Mouse (Mus musculus): ENCODE results near the gene Marc1. TPM values are rescaled to one million over a fixed set of nuclear protein-coding genes. Genes with fewer than 3 reads are reported as not detected.

The Marc1 gene
- total RNA-seq, 2 experiments from 2014 or later: 0.35 TPM; not detected in 1

GRCm38 (mm10) chr1:184824439-184824851, 13.3 kb upstream of the Marc1 start:
- DNase-seq (ENCODE audit: low spot score in 2 of 2): peak; percentile 74 to 89

DNA sequence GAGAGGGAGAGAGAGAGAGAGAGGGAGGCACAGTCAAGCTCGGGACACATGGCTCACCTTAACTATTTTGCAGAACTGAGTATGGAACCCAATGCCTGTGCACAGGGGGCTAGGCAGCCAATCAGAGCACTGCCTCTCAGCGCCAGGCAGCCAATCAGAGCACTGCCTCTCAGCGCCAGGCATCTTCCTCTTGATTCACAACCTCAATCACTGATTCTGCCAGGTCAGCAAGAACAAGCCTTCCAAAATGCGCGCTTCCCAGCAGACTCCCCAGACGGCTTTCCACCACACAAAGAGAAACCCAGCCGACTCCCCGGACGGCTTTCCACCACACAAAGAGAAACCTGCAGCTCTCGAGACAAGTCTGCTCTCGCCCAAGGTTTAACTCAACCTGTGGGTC, 11.6 kb upstream of the Marc1 start:
- DNase-seq (ENCODE audit: low spot score in 2 of 2): peak; percentile 19 to 63

GRCm38 (mm10) chr1:184817768-184818167, 6.7 kb upstream of the Marc1 start:
- DNase-seq (ENCODE audit: low spot score in 2 of 2): no peak

DNA sequence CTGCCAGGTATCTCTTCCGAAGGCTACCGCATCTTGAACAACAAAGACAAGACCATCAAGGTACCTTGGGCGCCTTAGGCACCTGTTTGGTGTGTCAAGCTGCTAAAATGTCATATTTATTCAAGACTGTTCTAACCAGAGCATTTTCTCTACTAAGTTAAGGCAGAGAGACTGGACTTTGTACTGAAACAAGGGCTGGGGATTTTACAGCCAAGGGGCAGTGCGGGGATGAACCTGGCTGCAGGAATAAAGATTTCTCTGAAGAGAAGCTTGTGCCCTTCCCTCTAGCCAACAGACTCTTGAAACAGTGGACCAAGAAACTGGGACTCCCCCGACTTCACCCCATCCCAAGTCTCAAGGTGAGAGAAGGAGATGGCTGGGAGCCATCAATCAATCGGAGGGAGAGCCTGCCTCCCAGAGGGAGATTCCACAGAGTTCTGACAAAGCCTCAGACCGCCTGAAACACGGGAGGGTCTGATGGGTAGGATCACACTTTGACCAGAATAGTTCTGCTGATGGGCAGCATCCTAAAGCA, 670 bp upstream of the Marc1 start:
- DNase-seq (ENCODE audit: low spot score in 2 of 2): no peak

- DNase-seq (ENCODE audit: low spot score in 2 of 2): no peak
These were observed 1.5 kb downstream of the Marc1 start for GRCm38 (mm10) chr1:184809578-184810001.

DNA sequence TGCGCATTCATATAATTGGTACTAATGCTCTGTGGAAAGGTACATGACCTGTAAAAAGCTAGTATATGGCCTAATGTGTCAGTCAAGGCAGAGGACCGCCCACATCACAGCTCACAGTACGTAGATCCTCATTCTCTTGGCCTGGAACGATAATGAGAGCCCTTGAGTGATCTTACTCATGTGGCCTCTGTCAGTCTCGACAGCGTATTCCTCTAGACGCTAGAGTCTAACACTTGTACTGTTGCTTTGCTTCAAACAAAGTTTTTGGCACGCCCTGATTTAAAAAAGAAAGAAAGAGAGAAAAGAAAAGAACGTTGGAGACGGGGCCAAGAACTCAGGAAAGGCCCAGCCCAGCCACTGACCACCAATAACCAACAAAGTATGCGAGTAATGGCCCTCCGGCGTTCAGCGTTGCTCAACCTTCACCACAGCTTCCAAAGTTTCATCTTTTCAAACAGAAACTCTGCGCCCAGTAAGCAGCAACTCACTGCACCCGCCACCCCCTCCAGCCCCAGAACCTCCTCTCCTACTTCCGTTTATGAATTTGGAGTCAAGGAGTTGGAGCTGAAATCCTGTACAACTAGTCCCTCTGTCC, 2.6 kb downstream of the Marc1 start:
- DNase-seq (ENCODE audit: low spot score in 2 of 2): no peak

GRCm38 (mm10) chr1:184807627-184808417, 3.3 kb downstream of the Marc1 start:
- no peak for DNase-seq (ENCODE audit: low spot score in 2 of 2)

DNA sequence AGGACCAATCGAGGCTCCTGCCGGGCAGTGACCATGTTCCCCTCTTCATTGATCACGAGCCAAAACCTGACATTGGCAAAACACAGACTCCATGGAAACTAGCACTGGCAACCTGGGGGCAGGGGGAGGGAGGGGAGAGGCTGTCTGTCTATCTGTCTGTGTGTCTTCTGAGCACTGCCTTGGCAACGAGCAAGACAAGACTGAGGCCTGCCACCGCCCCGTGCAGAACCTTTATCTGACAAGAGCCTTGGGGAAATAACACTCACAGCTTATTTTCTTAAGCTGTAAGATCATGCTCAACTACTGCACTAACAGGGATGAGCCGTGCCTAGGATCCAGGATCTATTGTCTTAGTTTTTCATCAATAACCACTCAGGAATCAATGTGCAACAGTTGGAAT, 4.0 kb downstream of the Marc1 start:
- DNase-seq (ENCODE audit: low spot score in 2 of 2): no peak

- no peak for DNase-seq (ENCODE audit: low spot score in 2 of 2)
These were observed 5.4 kb downstream of the Marc1 start for GRCm38 (mm10) chr1:184805749-184806148.

DNA sequence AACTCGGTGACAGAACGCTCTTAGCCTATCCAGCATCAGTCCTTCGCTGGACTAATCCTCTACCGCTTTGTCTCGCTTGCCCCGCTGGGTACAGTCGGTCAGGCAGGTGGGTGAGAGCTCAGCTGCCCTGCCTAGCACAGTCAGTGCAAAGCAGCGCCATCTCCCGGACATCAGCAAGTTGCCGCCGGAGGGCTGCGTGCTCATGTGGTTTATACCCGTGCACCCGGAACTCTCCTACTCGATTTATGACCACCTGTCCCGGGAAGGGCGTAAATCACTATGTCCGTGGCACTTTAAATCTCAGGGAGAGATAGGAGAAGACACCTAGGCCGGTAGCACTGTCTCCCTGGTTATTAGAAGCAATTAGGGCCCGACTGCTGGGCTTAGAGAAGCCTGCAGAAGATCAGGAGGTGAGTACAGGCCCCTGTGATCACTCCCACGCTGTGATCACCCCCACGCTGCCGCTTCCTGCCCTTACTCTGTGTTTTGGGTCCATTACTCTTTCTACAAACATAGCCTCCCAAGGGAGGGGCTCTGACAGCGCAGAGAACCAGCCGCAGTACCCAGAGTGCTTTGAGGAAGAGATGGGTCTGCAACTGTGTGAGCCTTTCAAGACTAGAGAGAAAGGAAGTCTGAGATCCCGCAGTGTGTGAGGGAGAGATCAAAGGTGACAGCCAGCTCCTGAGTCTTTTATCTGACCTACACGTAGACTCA, 17.8 kb downstream of the Marc1 start:
- DNase-seq (ENCODE audit: low spot score in 2 of 2): peak in 1 of 2 experiments; percentile 12

DNA sequence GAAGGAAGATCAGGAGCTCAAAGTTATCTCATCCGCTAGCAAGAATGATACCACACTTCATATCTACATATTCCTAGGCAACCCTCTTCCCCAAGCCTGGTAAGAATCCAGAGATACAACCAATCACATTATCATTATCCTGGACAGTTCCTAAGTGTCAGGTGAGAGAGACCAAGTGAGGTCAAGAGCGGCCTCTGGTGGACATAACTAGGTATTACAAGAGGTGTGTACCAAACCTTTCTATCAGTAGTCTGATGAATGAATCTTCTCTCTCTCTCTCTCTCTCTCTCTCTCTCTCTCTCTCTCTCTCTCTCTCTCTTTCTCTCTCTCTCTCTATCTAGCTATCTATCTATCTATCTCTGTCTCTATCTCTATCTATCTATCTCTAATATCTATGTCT, 20.0 kb downstream of the Marc1 start:
- peak in 1 of 2 experiments; percentile 46 for DNase-seq (ENCODE audit: low spot score in 2 of 2)

DNA sequence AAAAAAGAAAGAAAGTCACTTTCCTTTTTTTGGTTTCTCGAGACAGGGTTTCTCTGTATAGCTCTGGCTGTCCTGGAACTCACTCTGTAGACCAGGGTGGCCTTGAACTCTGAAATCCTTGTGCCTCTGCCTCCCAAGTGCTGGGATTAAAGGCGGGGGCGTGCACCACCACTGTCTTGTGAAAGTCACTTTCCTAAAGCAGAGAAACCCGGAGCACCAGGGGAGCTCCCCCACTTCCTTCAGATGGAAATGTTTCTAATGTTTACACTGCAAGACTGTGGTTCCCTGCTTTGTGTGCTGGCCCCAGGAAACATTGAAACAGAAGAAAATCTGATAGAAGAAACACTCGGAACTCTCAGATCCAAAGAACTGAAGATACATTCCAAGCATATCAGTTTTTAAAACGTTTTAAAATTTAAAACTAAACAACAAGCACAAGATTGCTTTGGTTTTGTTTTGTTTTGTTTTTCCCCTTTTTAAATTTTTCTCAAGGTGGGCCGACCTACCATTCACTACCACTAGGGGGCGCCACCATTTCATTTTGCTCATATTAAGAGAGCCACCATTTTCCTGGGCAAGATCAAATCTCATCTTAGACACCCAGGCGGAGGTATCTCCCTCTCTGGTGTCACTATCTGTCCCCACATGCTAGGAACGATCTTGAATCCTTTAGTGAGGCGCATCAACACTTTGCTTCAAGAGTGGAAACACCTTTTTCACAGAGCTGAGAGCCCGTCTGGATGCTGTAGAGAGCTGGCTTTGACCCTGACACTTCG, 24.5 kb downstream of the Marc1 start:
- no peak for DNase-seq (ENCODE audit: low spot score in 2 of 2)

GRCm38 (mm10) chr1:184783641-184784040, 27.5 kb downstream of the Marc1 start:
- DNase-seq (ENCODE audit: low spot score in 2 of 2): no peak

DNA sequence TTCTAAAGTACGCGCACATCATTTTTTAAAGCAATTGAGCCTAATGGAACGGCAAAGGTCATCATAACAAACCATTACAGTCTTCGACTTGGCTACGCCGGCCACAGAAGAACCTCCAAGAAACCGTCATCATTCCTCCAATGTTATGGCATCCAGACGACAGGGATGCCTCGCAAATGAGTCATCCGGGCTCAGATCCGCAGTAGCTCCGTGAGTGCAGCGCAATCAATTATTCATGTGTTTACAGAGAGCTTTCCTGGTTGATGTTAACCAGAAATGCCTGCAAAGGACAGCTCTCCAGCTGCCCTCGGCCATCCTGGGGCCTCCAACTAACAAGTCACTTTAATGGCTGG, 29.0 kb downstream of the Marc1 start:
- no peak for DNase-seq (ENCODE audit: low spot score in 2 of 2)

DNA sequence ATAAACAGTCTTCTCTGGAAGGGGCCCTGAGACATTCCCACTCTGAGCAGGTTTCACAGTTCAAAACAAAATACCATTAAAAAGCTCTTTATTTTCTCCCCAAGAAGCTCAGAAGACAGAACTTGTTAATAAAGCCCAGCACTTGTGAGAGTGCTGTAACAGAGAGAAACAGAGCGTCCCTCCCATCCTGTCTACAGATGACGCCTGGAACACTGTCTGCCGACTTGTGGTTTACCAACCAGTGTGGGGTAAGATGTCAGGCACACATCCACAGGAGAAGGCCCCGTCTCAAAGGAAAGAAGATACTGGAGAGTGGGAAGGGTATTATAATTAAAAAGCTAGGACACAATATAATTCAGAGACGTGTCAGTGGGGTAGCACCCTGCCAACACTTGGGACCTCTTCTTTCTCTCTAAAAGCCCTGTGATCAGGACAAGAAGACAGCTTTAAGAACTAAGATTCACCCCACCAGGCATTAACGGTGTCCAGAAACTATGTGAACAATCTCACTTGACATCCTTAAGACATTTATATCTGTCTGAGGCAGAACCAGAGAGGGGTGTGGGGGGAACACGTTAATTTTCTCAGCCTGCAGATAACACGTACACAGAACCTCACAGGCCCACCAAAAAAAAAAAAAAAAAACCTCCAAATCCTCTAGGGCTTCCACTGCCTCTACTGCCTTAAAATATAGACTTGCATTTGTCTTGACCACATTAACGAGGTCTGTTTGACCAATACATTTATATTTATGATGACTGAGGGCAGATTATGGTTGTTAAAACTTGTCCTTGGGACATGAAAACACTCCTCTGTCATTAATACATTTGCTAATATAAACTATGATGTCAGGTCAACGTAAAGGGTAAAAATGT, 29.6 kb downstream of the Marc1 start:
- DNase-seq (ENCODE audit: low spot score in 2 of 2): no peak

- no peak for DNase-seq (ENCODE audit: low spot score in 2 of 2)
These were observed 33.0 kb downstream of the Marc1 start for GRCm38 (mm10) chr1:184778157-184778556.

DNA sequence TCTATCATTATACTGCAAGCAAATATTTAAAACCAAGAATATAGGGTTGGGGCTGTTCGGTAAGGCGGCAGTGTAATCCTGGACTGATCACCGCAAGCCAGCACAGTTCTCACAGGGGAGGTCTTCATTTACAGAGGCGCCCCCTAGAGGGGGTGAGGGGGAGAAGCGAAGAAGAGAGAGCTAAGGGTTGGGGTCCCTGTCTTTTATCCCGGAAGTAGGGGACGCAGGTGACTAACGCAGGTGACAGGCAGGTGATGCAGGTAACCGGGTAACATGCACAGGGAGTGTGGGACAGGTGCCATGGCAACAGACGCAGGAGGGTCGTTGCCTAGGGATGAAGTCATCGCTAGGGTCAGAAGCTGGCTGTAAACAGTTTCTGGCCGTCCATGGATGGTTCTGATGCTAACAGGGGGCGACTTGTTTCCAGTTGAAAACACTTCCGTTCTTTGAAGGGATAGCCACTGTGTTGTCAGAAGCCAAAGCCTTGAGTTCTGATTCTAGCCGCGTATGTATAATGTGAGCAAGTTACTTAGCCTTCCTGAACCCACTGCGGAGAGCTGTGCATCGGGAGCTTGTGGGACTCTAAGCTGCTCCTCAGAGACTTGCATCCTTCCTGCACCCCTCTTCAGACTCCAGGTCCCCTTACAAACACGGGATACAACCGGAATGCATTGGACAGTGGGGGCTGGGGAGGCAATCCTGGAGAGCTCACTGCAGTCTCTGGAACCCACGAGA, 33.9 kb downstream of the Marc1 start:
- no peak for DNase-seq (ENCODE audit: low spot score in 2 of 2)

- DNase-seq (ENCODE audit: low spot score in 2 of 2): no peak
These were observed 35.8 kb downstream of the Marc1 start for GRCm38 (mm10) chr1:184775289-184775688.

DNA sequence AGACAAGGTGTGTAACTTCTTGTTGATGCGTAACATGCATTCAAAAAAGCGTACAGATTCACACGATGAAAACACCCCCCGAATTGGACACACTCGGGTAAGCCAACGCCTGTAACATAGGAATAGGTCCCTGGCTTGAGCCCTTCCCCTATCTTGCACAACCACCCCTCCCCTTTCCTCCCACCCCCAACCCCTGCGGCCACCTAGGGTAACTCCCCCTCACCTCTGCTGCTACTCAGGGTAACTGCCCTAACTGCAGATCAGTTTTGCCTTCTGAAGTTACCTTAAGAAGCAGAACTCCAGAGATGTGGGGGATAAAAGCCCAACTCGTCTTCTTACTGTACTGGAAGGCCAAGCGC, 39.2 kb downstream of the Marc1 start:
- DNase-seq (ENCODE audit: low spot score in 2 of 2): no peak

All from layer of hippocampus, postnatal 14 days (tissue).